Mouse (Mus musculus) spleen, postnatal 10 days (tissue): ENCODE data around the gene Zfp385c.
"Not testable (repeated sequence)": the region's sequence is repeated elsewhere in the genome, so short reads cannot be mapped to it uniquely, and the experiment has no call there.

Experiments used
- DNase-seq, 2 experiments: peaks; one replicate each; pipeline ENCODE4 v3.0.0; 2021 to 2022; ENCODE audit warnings: low spot score in 2 of 2

Zfp385c gene

GRCm38 (mm10) chr11:100628056-100628455, 64.2 kb downstream of the Zfp385c start:
- no peak for DNase-seq

GRCm38 (mm10) chr11:100626701-100627195, 65.5 kb downstream of the Zfp385c start:
- peak; percentile 63 to 86 for DNase-seq

GRCm38 (mm10) chr11:100625754-100626700, 66.2 kb downstream of the Zfp385c start:
- no peak for DNase-seq

- DNase-seq, result peak in 1 of 2 experiments; percentile 76
Observed at GRCm38 (mm10) chr11:100623867-100624266, 68.4 kb downstream of the Zfp385c start.

GRCm38 (mm10) chr11:100622714-100623113, 69.5 kb downstream of the Zfp385c start:
- peak; percentile 93 to 96 for DNase-seq

- no peak for DNase-seq
Observed at GRCm38 (mm10) chr11:100619982-100620381, 72.3 kb downstream of the Zfp385c start, which contains the start of gene Dnajc7. Dnajc7 (minus strand) TSS chr11:100620168.

GRCm38 (mm10) chr11:100619485-100619975, 72.7 kb downstream of the Zfp385c start:
- DNase-seq, result peak; percentile 94 to 96

- DNase-seq, result peak; percentile 53 to 82
Observed at GRCm38 (mm10) chr11:100618761-100619484, 73.3 kb downstream of the Zfp385c start, which contains the start of gene Nkiras2. Nkiras2 (plus strand) TSS chr11:100619244.

GRCm38 (mm10) chr11:100617480-100617879, 74.8 kb downstream of the Zfp385c start:
- DNase-seq, result no peak

- DNase-seq, result not testable (repeated sequence)
Observed at GRCm38 (mm10) chr11:100616836-100617235, 75.4 kb downstream of the Zfp385c start.

- no peak for DNase-seq
Observed at GRCm38 (mm10) chr11:100616332-100616731, 75.9 kb downstream of the Zfp385c start.

- no peak for DNase-seq
Observed at GRCm38 (mm10) chr11:100613241-100613640, 79.0 kb downstream of the Zfp385c start.

- DNase-seq, result no peak
Observed at GRCm38 (mm10) chr11:100611627-100612026, 80.6 kb downstream of the Zfp385c start.

- no peak for DNase-seq
Observed at GRCm38 (mm10) chr11:100609997-100610680, 82.1 kb downstream of the Zfp385c start.

GRCm38 (mm10) chr11:100609355-100609996, 82.8 kb downstream of the Zfp385c start:
- no peak for DNase-seq

- DNase-seq, result no peak
Observed at GRCm38 (mm10) chr11:100608796-100609195, 83.5 kb downstream of the Zfp385c start.

GRCm38 (mm10) chr11:100607121-100607520, 85.1 kb downstream of the Zfp385c start:
- DNase-seq, result no peak

- no peak for DNase-seq
Observed at GRCm38 (mm10) chr11:100605451-100605850, 86.8 kb downstream of the Zfp385c start.

GRCm38 (mm10) chr11:100604321-100605005, 87.8 kb downstream of the Zfp385c start:
- no peak for DNase-seq

GRCm38 (mm10) chr11:100603813-100604212, 88.4 kb downstream of the Zfp385c start:
- no peak for DNase-seq
